Mouse (Mus musculus) ES-Bruce4 (cell line): ENCODE data around the gene Cox8a. TPM values are rescaled to one million over a fixed set of nuclear protein-coding genes. Genes with fewer than 3 reads are reported as not detected.
A peak's percentile ranks its signal among the peaks of the same experiment; 100 is the strongest.

Source experiments
- H3K27ac ChIP-seq: 2 replicates; pipeline ENCODE4 v1.5.1; 2012; ENCODE audit warnings: low read length, inconsistent platforms; ENCODE audit not compliant: insufficient read depth
- H3K27me3 ChIP-seq: 2 replicates; pipeline ENCODE4 v1.6.1; 2012; ENCODE audit warnings: mild to moderate bottlenecking, low read length, inconsistent platforms; ENCODE audit not compliant: control insufficient read depth, poor library complexity, insufficient read depth, severe bottlenecking
- H3K36me3 ChIP-seq: 2 replicates; pipeline ENCODE4 v1.6.1; 2012; ENCODE audit warnings: inconsistent platforms, mild to moderate bottlenecking, low read length, moderate library complexity; ENCODE audit not compliant: control insufficient read depth, poor library complexity, insufficient read depth, severe bottlenecking
- H3K4me1 ChIP-seq: one replicate; pipeline ENCODE4 v1.8.1; 2011; ENCODE audit warnings: low read length; ENCODE audit not compliant: control insufficient read depth, insufficient read depth
- H3K4me3 ChIP-seq: 2 replicates; pipeline ENCODE4 v1.5.1; 2011; ENCODE audit warnings: low read depth, mild to moderate bottlenecking, low read length
- H3K9ac ChIP-seq: 2 replicates; pipeline ENCODE4 v1.6.1; 2012; ENCODE audit warnings: low read depth, mild to moderate bottlenecking, inconsistent platforms; ENCODE audit not compliant: poor library complexity, severe bottlenecking
- H3K9me3 ChIP-seq: replicated peaks from 2 replicates; pipeline ENCODE4 v1.6.1; 2012; ENCODE audit warnings: mild to moderate bottlenecking, low read length, inconsistent platforms; ENCODE audit not compliant: control insufficient read depth, poor library complexity, insufficient read depth, severe bottlenecking
- CTCF ChIP-seq: IDR thresholded peaks from one replicate; pipeline ENCODE4 v1.8.1; 2011; ENCODE audit warnings: low read depth, low read length
- EP300 ChIP-seq: IDR thresholded peaks from 2 replicates; pipeline ENCODE4 v1.6.1; 2011; ENCODE audit warnings: low read depth, low read length; ENCODE audit not compliant: insufficient read depth
- POLR2A ChIP-seq: IDR thresholded peaks from one replicate; pipeline ENCODE4 v1.8.1; 2011; ENCODE audit warnings: low read length; ENCODE audit not compliant: insufficient read depth
- polyA plus RNA-seq: library from polyadenylated mRNA; stranded (reverse); fragments of >200 nt; gene quantifications from 2 replicates; pipeline ENCODE4 v1.2.4, GENCODE M21; 2011; ENCODE audit warnings: low read depth; ENCODE audit not compliant: missing spikeins, insufficient read depth, insufficient read length

The Cox8a gene
- polyA plus RNA-seq, 1 experiment: 584 TPM

GRCm38 (mm10) chr19:7170916-7171315 is 46.5 kb downstream of the Cox8a start:
- TF ChIP-seq POLR2A (no peak), CTCF (no peak), EP300 (no peak)
- Histone ChIP-seq H3K4me3 (no peak overlapping the region), H3K9ac (no peak overlapping the region), H3K36me3 (no peaks in the 10 kb centered on the region), H3K27me3 (peaks cover 4% of the 10 kb centered on the region), H3K27ac (no peak overlapping the region), H3K9me3 (no peaks in the 10 kb centered on the region), H3K4me1 (peaks cover 12% of the 10 kb centered on the region)

- Histone ChIP-seq H3K4me1 (peaks cover 9% of the 10 kb centered on the region), H3K27me3 (peaks cover 18% of the 10 kb centered on the region), H3K9ac (no peak overlapping the region), H3K9me3 (no peaks in the 10 kb centered on the region), H3K36me3 (no peaks in the 10 kb centered on the region), H3K27ac (no peak overlapping the region), H3K4me3 (no peak overlapping the region)
- TF ChIP-seq CTCF: no peak
- TF ChIP-seq EP300: no peak
- TF ChIP-seq POLR2A: no peak
These were observed 49.0 kb downstream of the Cox8a start for GRCm38 (mm10) chr19:7168423-7168822.

- peaks cover 7% of the 10 kb centered on the region for H3K4me1 ChIP-seq
- no peaks in the 10 kb centered on the region for H3K9me3 ChIP-seq
- H3K27ac ChIP-seq: no peak overlapping the region
- H3K4me3 ChIP-seq: no peak overlapping the region
- no peak for TF ChIP-seq POLR2A
- no peak for TF ChIP-seq CTCF
- no peak for TF ChIP-seq EP300
- H3K9ac ChIP-seq: no peak overlapping the region
- H3K36me3 ChIP-seq: no peaks in the 10 kb centered on the region
- peaks cover 18% of the 10 kb centered on the region for H3K27me3 ChIP-seq
These were observed 50.6 kb downstream of the Cox8a start for GRCm38 (mm10) chr19:7166767-7167166.

- no peak overlapping the region for H3K27ac ChIP-seq
- TF ChIP-seq POLR2A: no peak
- TF ChIP-seq CTCF: no peak
- no peak for TF ChIP-seq EP300
- no peaks in the 10 kb centered on the region for H3K36me3 ChIP-seq
- H3K4me1 ChIP-seq: peaks cover 5% of the 10 kb centered on the region
- peaks cover 18% of the 10 kb centered on the region for H3K27me3 ChIP-seq
- H3K9me3 ChIP-seq: no peaks in the 10 kb centered on the region
- H3K4me3 ChIP-seq: peak overlapping the region; percentile 60
- peak overlapping the region; percentile 91 for H3K9ac ChIP-seq
These were observed 51.2 kb downstream of the Cox8a start for GRCm38 (mm10) chr19:7166200-7166711.

- no peak overlapping the region for H3K27ac ChIP-seq
These were observed 51.8 kb downstream of the Cox8a start for GRCm38 (mm10) chr19:7165509-7166199.

More at GRCm38 (mm10) chr19:7165509-7166199, 51.8 kb downstream of the Cox8a start:
- Histone ChIP-seq H3K9ac (peak overlapping the region; percentile 91), H3K4me1 (no peaks in the 10 kb centered on the region), H3K9me3 (no peaks in the 10 kb centered on the region), H3K36me3 (no peaks in the 10 kb centered on the region), H3K4me3 (peak overlapping the region; percentile 66), H3K27me3 (peaks cover 18% of the 10 kb centered on the region)
- TF ChIP-seq EP300 (no peak), POLR2A (no peak), CTCF (no peak)

Other genes with a start within 250 kb of the Cox8a start
- 151 and 166 TPM in 2 replicates for gene Ppp1r14b, start 242.6 kb downstream of the Cox8a start, polyA plus RNA-seq
- 42.4 and 45.6 TPM in 2 replicates for gene Plcb3, start 241.1 kb downstream of the Cox8a start, polyA plus RNA-seq
- 40.4 and 45.5 TPM in 2 replicates for gene Fkbp2, start 237.1 kb downstream of the Cox8a start, polyA plus RNA-seq
- gene Vegfb, start 230.0 kb downstream of the Cox8a start, polyA plus RNA-seq: 44.7 and 49.1 TPM in 2 replicates
- 14.8 and 15.8 TPM in 2 replicates for gene Dnajc4, start 225.0 kb downstream of the Cox8a start, polyA plus RNA-seq
- gene Nudt22, start 221.5 kb downstream of the Cox8a start, polyA plus RNA-seq: 6.8 and 7.7 TPM in 2 replicates
- 7.3 and 8.4 TPM in 2 replicates for gene Trpt1, start 221.5 kb downstream of the Cox8a start, polyA plus RNA-seq
- gene Fermt3, start 198.1 kb downstream of the Cox8a start, polyA plus RNA-seq: 0.59 and 1.0 TPM in 2 replicates
- gene Stip1, start 177.6 kb downstream of the Cox8a start, polyA plus RNA-seq: 519 and 544 TPM in 2 replicates
- gene Macrod1, start 160.8 kb downstream of the Cox8a start, polyA plus RNA-seq: 6.7 and 7.6 TPM in 2 replicates
- gene Flrt1, start 111.9 kb downstream of the Cox8a start, polyA plus RNA-seq: 0.51 and 0.82 TPM in 2 replicates
- gene Otub1, start 11.3 kb downstream of the Cox8a start, polyA plus RNA-seq: 86.7 and 87.5 TPM in 2 replicates
- 41.0 and 45.1 TPM in 2 replicates for gene Naa40, start 23.6 kb upstream of the Cox8a start, polyA plus RNA-seq
- gene Rcor2, start 49.7 kb upstream of the Cox8a start, polyA plus RNA-seq: 69.4 and 78.5 TPM in 2 replicates
- gene Mark2, start 124.2 kb upstream of the Cox8a start, polyA plus RNA-seq: 52.1 and 60.5 TPM in 2 replicates
- gene Spindoc, start 165.4 kb upstream of the Cox8a start, polyA plus RNA-seq: 43.8 and 56.3 TPM in 2 replicates
- gene 2700081O15Rik, start 200.0 kb upstream of the Cox8a start, polyA plus RNA-seq: 6.2 and 7.5 TPM in 2 replicates